Mouse (Mus musculus): ENCODE measurements around the gene Znrf4.

Znrf4 gene

DNA sequence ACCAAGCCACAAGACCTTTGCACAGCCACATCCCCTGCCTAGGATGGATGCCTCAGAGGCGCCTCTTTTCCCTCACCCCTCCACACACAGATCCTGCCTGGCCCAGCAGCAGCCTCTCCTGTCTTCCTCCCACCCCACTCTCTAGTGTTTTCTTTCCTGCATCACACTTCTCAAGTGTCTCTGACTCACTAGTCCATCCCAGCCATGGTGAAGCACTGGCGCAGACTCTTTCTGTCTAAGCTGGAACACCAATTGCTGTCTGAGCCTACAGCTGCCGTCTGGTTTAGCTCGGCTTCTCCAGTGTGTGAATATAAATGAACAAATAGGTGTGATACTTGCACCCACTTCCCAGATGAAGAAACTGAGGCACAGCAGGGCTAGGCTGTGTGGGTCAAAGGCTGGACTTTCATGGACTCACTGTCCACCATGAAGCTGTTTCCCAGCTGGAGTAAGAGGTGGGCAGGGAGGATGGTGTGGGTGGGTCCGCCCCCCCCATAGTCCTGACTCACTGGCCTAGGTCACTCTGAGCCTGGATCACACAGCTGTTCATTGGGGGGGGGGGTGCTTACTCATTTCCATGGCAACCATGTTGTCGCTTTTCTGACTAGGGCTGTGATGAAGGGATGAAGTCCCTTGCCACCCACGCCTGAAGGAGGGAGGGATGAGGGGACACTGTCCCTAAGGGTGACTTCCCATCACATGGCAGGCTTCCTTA lies 21.6 kb downstream of the Znrf4 start:
- no peak for DNase-seq (ENCODE audit: low read depth, low spot score)

DNA sequence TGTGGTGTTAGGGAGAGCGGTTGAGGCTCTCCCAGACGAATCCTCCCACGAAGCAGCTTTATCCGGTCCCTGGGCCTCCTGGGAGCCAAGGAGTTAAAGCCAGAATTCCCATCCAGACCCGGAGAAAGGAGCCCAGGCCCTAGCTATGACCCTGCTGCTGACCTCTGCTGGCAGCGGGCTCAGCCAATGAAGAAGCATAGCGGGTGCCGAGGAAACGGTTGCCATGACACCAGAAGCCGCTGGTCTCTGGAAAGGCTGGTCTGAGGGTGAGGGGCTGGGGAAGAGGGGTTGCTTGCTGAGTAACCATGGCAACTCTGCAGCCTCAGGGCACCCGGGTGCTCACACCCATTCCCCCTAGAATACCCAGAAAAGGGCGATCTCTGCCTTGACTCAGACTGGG lies 24.2 kb downstream of the Znrf4 start:
- DNase-seq (ENCODE audit: low read depth, low spot score), result no peak

DNA sequence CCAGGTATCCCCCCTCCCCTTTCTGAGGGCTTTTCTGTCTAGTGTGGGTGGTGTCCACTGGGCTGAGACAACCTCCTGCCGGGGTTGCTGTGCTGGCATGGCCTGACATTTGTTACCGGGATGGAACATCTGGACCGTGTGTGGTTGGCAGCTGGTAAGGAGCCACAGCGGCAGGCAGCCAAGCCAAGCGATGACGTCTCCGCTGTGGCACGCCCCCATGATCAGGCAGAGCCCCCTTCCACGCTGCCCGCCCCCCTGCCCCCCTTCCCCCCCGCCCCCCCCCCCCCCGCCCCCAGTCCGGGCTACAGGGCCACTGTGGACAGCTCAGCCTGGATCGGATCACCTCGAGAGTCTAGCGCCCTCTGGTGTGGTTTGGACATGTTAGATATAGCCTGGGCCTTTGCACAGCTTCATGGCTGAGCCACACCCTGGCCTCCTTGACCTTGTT lies 24.8 kb downstream of the Znrf4 start:
- DNase-seq (ENCODE audit: low read depth, low spot score), result peak; percentile 41

DNA sequence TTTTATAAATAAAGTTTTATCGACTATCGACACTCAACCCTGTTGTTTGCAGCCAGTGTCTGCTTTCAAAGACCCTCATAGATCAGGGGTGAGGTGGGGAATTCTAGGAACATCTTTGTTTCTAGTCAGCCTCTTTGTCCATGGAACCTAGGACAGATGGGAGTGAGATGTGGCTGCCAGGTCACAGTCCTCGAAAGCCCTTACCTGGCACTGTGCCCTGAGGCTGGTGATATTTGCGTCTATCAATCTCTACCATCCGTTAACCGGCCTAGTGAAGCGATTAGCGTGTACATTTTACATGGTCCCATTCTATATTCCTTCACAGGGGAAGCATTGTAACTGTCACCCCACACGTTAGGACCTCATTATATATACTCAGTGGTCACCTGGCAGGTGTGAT lies 26.3 kb downstream of the Znrf4 start:
- DNase-seq (ENCODE audit: low read depth, low spot score), result no peak

DNA sequence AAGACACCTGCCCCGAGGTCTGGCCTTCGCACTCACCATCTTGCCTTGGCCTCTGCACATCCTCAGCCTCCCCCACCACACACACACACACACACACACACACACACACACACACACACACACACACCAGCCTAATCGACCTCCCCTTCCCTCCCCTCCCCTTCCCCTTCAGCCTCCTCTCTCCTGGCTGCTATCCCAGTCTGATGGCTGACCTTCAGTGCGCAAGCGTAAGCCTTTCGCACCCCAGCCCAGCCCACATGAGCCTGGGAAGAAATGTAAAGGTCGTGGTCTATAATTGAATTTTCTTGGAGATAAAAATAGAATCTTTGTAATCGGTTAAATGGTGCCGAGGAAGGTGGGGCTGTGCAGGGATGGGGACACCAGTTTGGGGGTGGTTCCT lies 27.1 kb downstream of the Znrf4 start:
- no peak for DNase-seq (ENCODE audit: low read depth, low spot score)

DNA sequence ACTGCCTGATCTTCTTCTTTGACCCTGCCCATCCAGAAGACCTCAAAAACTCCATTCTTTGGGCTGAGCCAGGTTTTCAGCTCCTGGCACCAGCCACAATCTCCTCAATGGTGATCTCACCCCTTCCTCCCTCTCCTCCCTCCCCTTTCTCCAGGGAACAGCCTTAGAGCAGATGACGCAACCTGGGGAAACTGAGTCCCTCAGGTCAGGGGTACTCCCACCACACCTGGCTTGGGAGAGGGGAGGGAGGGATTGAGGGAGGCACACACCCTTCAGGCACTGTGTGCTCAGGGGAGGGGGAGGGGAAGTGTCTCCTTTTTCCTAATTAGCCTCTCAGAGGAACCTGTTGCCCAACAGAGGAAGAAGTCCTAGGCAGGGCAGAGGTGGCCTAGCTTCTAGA lies 29.6 kb downstream of the Znrf4 start:
- DNase-seq (ENCODE audit: low read depth, low spot score), result no peak

DNA sequence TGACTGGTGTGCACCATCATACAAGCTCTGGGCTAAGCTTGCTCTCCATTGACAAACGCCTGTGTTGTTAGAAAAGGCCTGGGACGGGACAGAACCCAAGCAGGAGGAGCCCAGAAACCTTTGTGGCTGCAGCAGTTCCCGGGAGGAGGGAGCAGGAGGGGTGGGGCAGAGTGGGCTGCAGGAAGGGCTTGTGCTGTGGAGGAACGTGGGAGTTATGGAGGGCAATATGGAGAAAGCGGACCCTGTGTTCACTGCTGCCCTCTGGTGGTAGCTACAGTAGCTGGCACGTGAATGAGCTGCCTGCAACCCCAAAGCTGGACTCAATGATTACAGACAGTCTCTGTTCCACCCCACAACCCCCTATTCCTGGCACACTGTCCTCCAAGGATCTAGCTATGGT lies 32.9 kb downstream of the Znrf4 start:
- DNase-seq (ENCODE audit: low read depth, low spot score), result peak; percentile 77

DNA sequence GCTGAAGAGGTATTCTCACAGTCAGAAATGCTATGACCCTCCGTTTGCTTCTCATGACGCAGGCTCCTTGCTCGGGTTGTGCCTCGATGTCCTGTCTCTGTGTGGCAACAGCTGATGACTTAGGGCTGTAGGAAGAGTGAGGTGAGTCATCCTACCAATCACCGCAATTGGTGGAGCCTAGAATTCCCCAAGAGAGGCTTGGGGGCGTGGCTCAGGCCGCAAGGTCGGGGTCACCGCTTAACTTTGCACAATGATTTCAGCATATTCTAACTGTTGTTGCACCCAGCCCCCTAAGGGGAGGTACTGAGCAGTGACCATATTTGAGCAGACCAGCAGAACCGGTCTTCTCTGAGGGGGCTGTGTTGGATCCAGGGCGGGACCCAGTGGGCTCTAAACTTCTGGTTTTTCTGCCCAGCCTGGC lies 34.0 kb downstream of the Znrf4 start:
- DNase-seq (ENCODE audit: low read depth, low spot score), result peak; percentile 52

DNA sequence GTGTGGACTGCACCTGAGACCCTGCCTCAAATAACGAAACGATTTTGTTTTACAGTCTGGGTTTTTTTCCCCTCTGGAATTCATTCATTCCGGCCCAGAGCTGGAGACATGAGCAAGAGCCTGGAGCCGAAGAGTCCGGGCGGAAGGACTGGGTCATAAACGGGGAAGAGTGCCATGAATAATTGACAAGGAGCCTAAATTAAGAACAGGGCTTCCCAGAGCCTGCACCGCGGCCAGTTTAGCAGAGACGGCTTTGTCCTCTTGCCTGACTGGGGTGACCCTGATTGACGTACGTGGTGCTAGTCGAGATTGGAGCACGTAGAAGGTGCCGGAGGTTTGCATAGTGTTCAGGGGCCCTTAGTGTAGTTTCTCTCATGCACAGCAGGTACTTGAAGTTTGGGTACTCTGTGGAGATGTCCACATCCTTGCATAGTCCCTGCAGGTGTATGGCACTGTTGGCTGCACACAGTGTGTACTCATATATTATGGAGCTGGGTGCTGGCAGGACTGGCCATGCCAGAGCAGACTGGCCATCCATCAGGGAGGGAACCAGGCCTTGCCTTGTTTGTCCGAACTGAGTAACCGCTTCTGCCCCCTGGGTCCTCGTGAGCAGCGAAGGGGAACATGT lies 34.9 kb downstream of the Znrf4 start:
- no peak for DNase-seq (ENCODE audit: low read depth, low spot score)

DNA sequence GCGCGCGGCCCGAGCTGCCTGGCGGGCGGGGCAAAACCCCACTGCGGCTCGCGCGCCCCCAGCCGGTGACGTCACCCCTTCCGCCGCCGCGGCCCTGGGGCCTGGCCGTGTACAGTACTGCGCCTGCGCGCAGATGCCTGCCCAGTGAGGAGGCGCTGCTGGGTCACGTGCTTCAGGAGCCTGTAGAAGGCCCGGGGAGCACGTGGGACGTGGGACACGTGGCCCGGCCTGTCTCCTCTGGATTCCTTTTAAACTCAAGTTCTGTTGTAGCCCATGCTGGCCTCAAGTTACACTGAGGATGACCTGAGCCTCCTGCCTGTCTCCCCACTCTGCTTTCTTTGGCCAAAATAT lies 35.9 kb downstream of the Znrf4 start, which contains the start of gene Ptprs:
Gene Ptprs (minus strand): TSS at position 82 of the 351 bp plus-strand sequence.
- DNase-seq (ENCODE audit: low read depth, low spot score), result peak; percentile 93

DNA sequence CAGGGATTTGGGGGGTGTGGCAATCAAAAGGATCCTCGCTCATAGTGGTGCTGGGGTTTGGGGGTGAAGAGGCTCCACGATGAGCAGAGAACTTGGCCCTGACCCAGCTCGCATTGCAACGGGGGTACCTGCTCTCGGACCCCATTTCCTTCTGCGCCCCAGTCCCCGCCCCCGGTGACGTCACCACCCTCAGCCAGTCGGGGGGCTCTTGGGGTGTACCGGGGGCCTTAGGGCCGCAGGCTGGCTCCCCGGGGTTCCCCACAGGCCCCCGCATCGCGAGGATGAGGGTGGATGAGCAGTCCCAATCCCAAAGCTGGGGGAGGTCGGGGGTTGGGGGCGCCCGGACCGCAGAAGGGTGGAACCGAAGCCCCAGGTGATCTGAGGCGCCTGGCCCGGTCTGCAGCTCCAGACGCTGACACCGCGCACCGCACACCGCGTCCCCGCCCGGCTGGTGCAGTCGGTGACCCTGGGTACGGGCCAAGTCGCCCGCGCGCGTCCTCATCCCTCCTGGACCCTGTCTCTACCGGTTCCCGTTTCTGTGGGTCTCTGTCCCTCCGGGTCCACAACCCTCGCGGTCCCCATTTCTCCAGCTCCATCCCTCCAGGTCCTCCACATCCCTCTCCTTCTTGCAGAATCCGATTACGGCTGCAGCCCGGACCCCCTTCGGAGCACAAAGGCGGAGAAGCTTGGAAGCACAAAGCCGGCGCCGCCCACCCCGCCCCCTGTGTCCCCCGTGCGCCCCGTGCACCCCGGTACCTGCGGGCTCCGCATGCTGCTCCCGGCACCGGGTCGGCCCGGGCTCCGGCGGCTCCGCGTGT lies 36.4 kb downstream of the Znrf4 start:
- DNase-seq (ENCODE audit: low read depth, low spot score), result peak; percentile 51

DNA sequence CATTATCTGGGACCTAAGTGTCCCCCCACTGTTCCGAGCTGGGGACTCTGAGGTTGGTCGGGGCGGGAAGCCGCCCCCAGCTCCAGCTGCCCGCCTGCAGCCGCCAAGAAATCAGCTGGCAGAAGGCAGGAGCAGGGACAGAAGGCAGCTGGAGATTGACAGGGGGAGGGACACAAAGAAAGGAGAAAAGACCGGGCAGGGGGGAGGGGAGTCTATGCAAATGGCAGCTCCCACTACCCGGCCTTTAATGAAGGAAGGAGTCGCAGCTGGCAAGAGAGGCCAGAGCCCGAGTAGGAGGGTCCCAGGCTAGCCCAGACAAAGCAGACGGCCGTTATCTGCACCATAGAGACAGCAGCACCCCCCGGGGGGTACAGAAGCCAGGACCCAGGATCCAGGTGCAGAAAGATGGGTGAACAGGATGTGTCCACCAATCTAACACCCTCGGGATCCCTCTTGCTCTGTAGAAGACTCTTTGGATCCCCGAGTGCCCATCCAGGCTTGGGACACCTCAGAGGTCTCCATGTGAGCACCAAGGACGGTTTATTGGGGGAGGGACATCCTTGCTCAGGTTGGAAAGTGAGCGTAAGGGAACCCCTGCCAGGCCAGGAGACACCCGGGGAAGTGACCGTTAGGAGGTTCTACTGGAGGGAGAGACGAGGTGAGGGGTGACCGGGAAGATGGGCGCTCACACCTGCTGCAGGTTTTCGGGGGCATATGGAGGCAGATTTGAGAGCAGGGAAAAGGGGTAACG lies 37.2 kb downstream of the Znrf4 start:
- DNase-seq (ENCODE audit: low read depth, low spot score), result peak; percentile 29

DNA sequence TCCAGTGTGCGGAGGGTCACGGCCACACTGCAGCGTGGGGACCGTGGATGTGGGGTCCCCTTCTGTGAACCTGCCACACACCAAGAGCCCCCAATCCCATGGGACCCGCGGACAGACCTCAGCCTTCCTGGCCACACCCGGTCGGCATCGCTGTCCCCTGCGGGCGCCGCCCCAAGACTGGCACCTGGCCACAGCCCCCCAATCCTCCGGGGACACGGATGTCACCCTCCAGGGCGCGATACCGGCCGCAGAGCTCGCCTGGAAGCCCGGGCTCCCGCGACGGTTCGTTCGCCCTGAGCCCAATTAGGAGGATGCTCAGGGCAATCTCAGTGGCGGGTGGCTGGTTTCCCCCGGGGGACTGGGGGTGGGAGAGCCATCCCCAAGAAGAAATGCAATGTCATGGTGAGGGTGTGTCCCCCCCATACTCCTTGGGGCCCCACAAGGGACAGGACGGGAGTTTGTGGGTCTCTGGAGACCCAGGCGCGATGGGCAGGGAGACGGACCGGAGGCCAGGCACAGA lies 37.9 kb downstream of the Znrf4 start:
- peak; percentile 19 for DNase-seq (ENCODE audit: low read depth, low spot score)

DNA sequence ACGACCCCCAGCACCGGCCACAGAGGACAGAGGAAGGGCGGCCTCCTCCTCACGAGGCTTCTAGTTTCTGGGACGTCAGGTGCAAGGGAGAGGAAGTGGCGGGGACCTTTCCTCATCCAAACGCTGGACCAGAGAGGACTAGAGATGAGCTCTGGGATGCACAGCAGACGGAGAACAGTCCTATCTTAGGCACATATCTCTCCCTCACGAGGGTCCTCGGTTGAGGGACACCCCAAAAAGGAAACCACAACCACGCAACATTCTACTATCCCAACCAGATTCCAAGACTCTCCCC lies 38.7 kb downstream of the Znrf4 start:
- DNase-seq (ENCODE audit: low read depth, low spot score), result no peak

DNA sequence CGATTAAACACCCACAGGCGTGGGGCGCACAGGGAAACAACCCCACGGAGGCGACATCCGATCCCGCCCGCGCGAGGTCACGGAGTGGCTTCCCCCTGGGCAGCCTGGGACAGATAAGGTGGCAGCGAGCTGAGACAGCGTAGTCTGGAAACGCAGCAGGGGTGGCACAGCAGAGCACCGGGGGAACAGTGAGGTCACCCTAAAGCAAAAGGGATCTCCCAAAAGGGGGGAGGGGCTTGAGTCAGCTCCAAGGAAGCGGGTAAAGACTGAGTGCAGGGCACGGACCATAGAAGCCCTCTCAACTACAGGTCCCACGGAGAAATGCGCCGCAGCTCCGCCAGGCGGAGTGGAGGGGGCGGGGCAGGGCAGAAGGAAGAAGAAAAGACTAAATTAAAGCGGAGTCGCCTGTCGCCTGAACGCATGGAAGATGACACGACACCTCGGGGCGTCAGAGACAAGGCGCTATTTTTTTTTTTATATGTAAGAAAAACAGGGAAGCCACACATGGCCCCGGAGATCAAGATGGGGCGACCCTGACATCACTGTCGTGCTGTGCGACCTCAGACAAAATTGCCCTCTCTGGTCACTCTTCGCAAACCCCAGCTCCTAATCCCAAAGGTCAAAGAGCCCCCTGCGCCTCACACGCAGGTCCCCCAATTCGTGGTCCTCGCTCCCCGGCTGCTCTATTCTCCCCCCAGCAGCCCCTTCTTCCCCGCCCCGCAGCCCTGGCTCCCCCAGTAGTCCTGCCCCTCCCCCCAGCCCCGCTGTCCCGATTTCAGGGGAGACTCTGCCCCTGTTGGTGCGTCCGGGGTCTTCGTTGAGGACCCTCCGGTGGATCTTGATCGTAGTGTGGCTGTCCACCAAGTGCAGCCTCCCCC lies 39.3 kb downstream of the Znrf4 start:
- DNase-seq (ENCODE audit: low read depth, low spot score), result peak; percentile 85

DNA sequence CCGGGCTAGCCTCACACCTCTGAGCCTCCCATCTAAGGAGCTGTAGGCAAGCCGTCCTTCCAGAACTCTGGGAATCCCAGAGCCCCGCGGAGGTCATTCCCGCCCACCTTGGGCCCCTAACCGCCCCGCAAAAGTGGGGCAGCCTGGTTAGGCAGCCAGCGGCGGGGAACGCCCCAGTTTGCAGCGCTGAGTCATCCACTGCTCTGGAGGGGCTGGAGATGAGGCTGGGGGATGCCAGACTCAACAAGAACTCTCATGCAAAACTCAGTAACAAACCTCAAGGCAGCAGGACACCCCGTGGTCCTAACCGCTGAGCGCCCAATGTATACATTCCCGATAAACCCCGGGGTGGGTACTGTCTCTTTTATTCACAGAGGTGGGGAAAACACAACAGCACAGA lies 40.1 kb downstream of the Znrf4 start:
- peak; percentile 40 for DNase-seq (ENCODE audit: low read depth, low spot score)

DNA sequence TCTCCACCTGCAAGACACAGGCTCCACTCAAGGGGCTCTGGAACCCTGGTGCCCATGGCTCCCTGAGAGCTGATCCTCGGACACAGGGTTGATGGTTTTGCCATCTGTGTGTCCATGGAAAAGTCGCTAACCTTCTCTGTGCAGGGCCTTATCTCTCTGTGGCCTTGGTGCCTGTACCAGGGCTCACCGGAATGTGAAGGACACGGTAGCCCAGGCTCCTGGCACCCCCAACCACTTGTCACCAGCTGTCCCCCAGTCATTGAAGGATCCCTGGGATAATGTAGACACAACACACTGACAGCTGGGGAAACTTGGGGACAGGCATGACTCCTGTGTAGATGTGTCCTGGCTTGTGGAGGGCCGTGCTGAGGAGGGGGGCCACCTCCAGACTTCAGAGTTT lies 41.1 kb downstream of the Znrf4 start:
- no peak for DNase-seq (ENCODE audit: low read depth, low spot score)

DNA sequence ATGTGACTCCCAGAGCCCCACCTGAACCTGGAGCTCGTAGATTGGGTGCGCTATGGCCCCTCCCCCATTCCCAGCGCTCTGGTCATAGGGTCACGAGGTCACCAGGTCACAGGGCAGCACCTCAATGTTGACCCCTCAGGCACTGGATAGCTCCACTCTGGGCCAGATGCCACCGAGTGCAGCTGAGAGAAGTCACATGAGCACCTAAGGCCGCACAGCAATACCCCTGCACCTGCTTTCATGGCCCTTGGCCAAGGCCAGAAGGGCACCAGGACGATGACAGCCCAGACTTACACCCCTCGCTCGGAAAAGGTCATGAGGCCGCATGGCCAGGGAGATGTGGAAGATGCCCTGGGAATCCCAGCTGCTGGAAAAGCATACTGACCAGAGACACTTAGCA lies 41.7 kb downstream of the Znrf4 start:
- no peak for DNase-seq (ENCODE audit: low read depth, low spot score)

DNA sequence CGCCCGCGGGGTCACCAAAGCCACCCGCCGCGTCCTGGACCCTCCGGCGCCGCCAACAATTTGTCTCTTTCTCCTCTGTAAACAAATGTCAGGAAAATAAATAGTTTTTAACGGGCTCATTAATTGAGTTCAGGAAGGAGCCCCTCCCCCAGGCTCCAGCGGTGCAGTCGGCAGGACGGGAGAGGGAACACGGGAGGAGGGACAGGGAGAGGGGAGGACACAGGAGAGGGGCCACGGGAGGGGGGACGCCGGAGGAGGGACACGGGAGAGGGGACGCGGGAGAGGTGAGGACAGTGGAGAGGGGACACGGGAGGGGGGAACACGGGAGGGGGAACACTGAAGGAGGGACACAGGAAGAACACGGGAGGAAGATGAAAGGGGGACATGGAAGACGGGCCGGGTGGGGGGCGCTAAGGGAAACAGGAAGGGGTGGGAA lies 42.2 kb downstream of the Znrf4 start:
- DNase-seq (ENCODE audit: low read depth, low spot score), result no peak

DNA sequence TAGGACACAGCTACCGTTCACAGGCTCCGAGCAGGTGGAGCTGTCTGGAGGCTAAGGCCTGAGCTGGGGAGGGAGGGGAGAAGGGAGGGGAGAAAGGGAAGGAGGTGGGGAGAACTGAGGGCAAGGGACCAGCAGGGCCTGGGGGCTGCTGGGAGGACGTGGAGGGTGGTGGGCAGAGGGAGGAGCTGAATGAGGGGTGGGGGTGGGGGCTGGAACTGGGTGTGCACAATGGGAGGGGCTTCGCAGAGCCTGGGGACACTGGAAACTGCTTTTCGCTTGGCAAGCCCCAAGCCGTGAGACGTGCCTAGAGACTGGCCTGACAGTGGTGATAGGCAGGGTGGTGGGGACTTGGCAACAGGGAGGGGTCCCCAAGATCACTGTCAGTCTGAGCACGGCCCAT lies 43.0 kb downstream of the Znrf4 start:
- DNase-seq (ENCODE audit: low read depth, low spot score), result no peak

DNA sequence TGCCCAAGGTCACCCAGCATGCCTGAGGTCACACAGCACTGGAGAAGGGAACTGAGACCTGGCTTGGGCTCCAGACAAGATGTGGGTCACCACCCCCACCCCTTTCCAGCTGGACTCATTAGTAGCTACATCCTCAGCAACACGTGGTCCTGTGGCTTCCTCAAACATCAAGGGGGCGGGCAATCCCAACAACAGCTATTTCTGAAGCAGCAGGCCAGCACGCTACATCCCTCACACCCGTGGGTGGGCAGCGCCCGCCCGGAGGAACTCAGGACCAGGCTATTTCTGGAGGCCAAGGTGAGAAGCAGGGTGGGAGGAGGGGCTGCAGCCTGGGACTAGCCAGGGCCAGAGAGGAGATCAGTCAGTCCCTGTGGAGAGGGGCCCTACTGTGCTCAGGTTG lies 43.4 kb downstream of the Znrf4 start:
- DNase-seq (ENCODE audit: low read depth, low spot score), result no peak

Data from CD4-positive helper T cell, adult 2 months (primary cell).